Mouse (Mus musculus) ES-Bruce4 (cell line): ENCODE data around the gene Qser1. TPM values are rescaled to one million over a fixed set of nuclear protein-coding genes. Genes with fewer than 3 reads are reported as not detected.
"Not testable (repeated sequence)": the region's sequence is repeated elsewhere in the genome, so short reads cannot be mapped to it uniquely, and the experiment has no call there.

Experiments
- H3K27ac ChIP-seq: 2 replicates; pipeline ENCODE4 v1.5.1; 2012; ENCODE audit warnings: low read length, inconsistent platforms; ENCODE audit not compliant: insufficient read depth
- H3K27me3 ChIP-seq: 2 replicates; pipeline ENCODE4 v1.6.1; 2012; ENCODE audit warnings: mild to moderate bottlenecking, low read length, inconsistent platforms; ENCODE audit not compliant: control insufficient read depth, poor library complexity, insufficient read depth, severe bottlenecking
- H3K36me3 ChIP-seq: 2 replicates; pipeline ENCODE4 v1.6.1; 2012; ENCODE audit warnings: inconsistent platforms, mild to moderate bottlenecking, low read length, moderate library complexity; ENCODE audit not compliant: control insufficient read depth, poor library complexity, insufficient read depth, severe bottlenecking
- H3K4me1 ChIP-seq: one replicate; pipeline ENCODE4 v1.8.1; 2011; ENCODE audit warnings: low read length; ENCODE audit not compliant: control insufficient read depth, insufficient read depth
- H3K4me3 ChIP-seq: 2 replicates; pipeline ENCODE4 v1.5.1; 2011; ENCODE audit warnings: low read depth, mild to moderate bottlenecking, low read length
- H3K9ac ChIP-seq: 2 replicates; pipeline ENCODE4 v1.6.1; 2012; ENCODE audit warnings: low read depth, mild to moderate bottlenecking, inconsistent platforms; ENCODE audit not compliant: poor library complexity, severe bottlenecking
- H3K9me3 ChIP-seq: replicated peaks from 2 replicates; pipeline ENCODE4 v1.6.1; 2012; ENCODE audit warnings: mild to moderate bottlenecking, low read length, inconsistent platforms; ENCODE audit not compliant: control insufficient read depth, poor library complexity, insufficient read depth, severe bottlenecking
- CTCF ChIP-seq: IDR thresholded peaks from one replicate; pipeline ENCODE4 v1.8.1; 2011; ENCODE audit warnings: low read depth, low read length
- EP300 ChIP-seq: IDR thresholded peaks from 2 replicates; pipeline ENCODE4 v1.6.1; 2011; ENCODE audit warnings: low read depth, low read length; ENCODE audit not compliant: insufficient read depth
- POLR2A ChIP-seq: IDR thresholded peaks from one replicate; pipeline ENCODE4 v1.8.1; 2011; ENCODE audit warnings: low read length; ENCODE audit not compliant: insufficient read depth
- polyA plus RNA-seq: library from polyadenylated mRNA; stranded (reverse); fragments of >200 nt; gene quantifications from 2 replicates; pipeline ENCODE4 v1.2.4, GENCODE M21; 2011; ENCODE audit warnings: low read depth; ENCODE audit not compliant: missing spikeins, insufficient read depth, insufficient read length

The Qser1 gene
- polyA plus RNA-seq, 1 experiment: 47.6 TPM

GRCm38 (mm10) chr2:104832486-104832885, 15.9 kb upstream of the Qser1 start:
- no peaks in the 10 kb centered on the region for H3K27me3 ChIP-seq
- peaks cover 30% of the 10 kb centered on the region for H3K36me3 ChIP-seq
- H3K9me3 ChIP-seq: no peaks in the 10 kb centered on the region
- TF ChIP-seq CTCF (no peak), EP300 (no peak), POLR2A (no peak)
- H3K4me3 ChIP-seq: no peak overlapping the region
- no peak overlapping the region for H3K27ac ChIP-seq
- H3K9ac ChIP-seq: no peak overlapping the region
- no peaks in the 10 kb centered on the region for H3K4me1 ChIP-seq

- no peaks in the 10 kb centered on the region for H3K9me3 ChIP-seq
- H3K4me3 ChIP-seq: no peak overlapping the region
- no peak overlapping the region for H3K27ac ChIP-seq
- H3K9ac ChIP-seq: no peak overlapping the region
- H3K36me3 ChIP-seq: peaks cover 12% of the 10 kb centered on the region
- no peaks in the 10 kb centered on the region for H3K27me3 ChIP-seq
- TF ChIP-seq POLR2A (no peak), EP300 (no peak), CTCF (no peak)
- H3K4me1 ChIP-seq: no peaks in the 10 kb centered on the region
These were observed 9.6 kb upstream of the Qser1 start for GRCm38 (mm10) chr2:104826191-104826590.

GRCm38 (mm10) chr2:104818763-104819162, 2.2 kb upstream of the Qser1 start:
- not testable (repeated sequence) for H3K4me1 ChIP-seq, H3K36me3 ChIP-seq, H3K4me3 ChIP-seq, H3K9ac ChIP-seq, H3K9me3 ChIP-seq, H3K27ac ChIP-seq, H3K27me3 ChIP-seq
- peak; percentile 67 for TF ChIP-seq EP300

- Histone ChIP-seq H3K4me1 (no peaks in the 10 kb centered on the region), H3K36me3 (no peaks in the 10 kb centered on the region), H3K4me3 (peak overlapping the region; percentile 89), H3K9me3 (no peaks in the 10 kb centered on the region), H3K9ac (peak overlapping the region; percentile 99), H3K27ac (peak overlapping the region; percentile 96), H3K27me3 (no peaks in the 10 kb centered on the region)
- TF ChIP-seq POLR2A: no peak
These were observed 1.2 kb upstream of the Qser1 start for GRCm38 (mm10) chr2:104817555-104818330.

- peak overlapping the region; percentile 99 for H3K9ac ChIP-seq
- H3K4me3 ChIP-seq: peak overlapping the region; percentile 89
- no peaks in the 10 kb centered on the region for H3K27me3 ChIP-seq
- no peak for TF ChIP-seq CTCF
- TF ChIP-seq POLR2A: peak; percentile 32
- TF ChIP-seq EP300: 0 out of 2 replicates have a peak, but pooled peaks have one; percentile 25
- peak overlapping the region; percentile 96 for H3K27ac ChIP-seq
- H3K9me3 ChIP-seq: no peaks in the 10 kb centered on the region
- no peaks in the 10 kb centered on the region for H3K4me1 ChIP-seq
- H3K36me3 ChIP-seq: no peaks in the 10 kb centered on the region
These were observed 393 bp upstream of the Qser1 start for GRCm38 (mm10) chr2:104816866-104817439.

GRCm38 (mm10) chr2:104815561-104816370, 794 bp downstream of the Qser1 start:
- peak overlapping the region; percentile 99 for H3K9ac ChIP-seq
- peak overlapping the region; percentile 90 for H3K4me3 ChIP-seq
- no peaks in the 10 kb centered on the region for H3K9me3 ChIP-seq
- no peak for TF ChIP-seq EP300
- TF ChIP-seq POLR2A: no peak
- TF ChIP-seq CTCF: no peak
- no peaks in the 10 kb centered on the region for H3K4me1 ChIP-seq
- H3K27me3 ChIP-seq: no peaks in the 10 kb centered on the region
- H3K36me3 ChIP-seq: no peaks in the 10 kb centered on the region
- H3K27ac ChIP-seq: peak overlapping the region; percentile 74
